Mouse (Mus musculus): Measurements from ENCODE around the gene Gm28308.

Gene Gm28308

DNA sequence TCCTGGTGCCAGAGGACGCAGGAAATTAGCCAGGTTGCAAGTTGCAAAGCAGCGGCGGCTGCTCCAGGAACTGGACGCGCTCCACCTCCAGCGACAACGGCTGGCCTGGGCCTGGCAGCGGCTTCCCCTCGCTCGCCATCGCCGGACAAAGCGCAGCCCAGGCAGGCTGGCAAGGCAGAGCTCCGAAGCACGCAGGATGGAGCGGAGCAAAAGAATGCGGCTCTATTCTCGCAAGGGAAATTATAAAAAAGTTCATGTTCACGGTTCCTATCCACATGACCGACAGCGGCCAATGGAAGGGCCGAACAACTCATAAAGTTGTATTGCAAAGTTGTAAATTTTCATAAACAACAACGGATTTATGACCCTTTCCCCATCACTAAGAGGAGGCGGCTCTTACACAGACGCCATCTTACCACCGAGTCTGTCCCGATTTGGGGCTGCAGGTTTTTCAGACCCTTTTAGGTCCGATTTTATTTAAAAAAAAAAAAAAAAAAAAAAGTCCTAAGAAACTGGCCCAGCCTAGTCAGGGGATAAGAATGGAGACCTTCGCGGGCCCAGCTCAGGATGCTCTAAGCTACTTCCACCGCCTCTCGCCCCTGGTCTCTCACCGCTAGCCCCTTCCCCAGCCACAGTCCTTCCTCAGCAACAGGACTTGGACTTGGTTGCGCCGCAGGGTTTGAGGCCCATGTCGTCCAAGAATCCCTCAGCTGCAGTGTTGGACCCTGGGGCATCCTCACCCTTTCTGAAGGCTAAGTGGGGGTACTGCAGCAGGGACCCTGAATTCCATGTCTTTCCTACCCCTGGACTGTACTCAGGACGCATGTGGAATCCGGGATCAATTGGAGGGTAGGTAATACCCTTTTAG lies at the start of gene Gm28308, which contains the start of gene Hoxa3:
TSS of gene Gm28308 (minus strand) at position 221 of the 868 bp plus-strand sequence.
TSS of gene Hoxa3 (minus strand) at position 218 of the 868 bp plus-strand sequence.
- POLR2A ChIA-PET: interaction anchor here in 3 of 4 experiments (0.5 to 2.1 kb wide), 10 partner anchors 9 to 558 kb away, joined by 3 to 7 read pairs (median 4); partner anchors contain the start of genes 5730596B20Rik (in 1 of the 3) and Hoxa5 (in 1 of the 3)
- CTCF ChIA-PET: interaction anchor here (0.8 to 1.9 kb wide), 4 partner anchors 8 to 27 kb away, joined by 3 to 10 read pairs (median 4); partner anchors contain the start of genes Hoxa7 (in 3 of the 4) and Hoxa10 (in 1 of the 4)

GRCm38 (mm10) chr6:52262463-52263320 lies 49.6 kb upstream of the Gm28308 start:
- POLR2A ChIA-PET: interaction anchor here in 2 of 4 experiments (1.1 to 1.4 kb wide), 2 partner anchors 11 to 30 kb away, joined by 3 to 4 read pairs; no protein-coding TSS in a partner anchor
- CTCF ChIA-PET: interaction anchor here in 2 of 4 experiments (1.0 to 1.7 kb wide), 3 partner anchors 22 to 662 kb away, joined by 3 to 5 read pairs (median 3); partner anchors contain the start of gene Hoxa10 (in 1 of the 2)

- POLR2A ChIA-PET: interaction anchor here (0.6 to 1.3 kb wide), 6 partner anchors 12 to 52 kb away, joined by 3 to 6 read pairs (median 3); partner anchors contain the start of gene Hoxa10 (in 1 of the 4)
- CTCF ChIA-PET: interaction anchor here (0.5 to 2.5 kb wide), 8 partner anchors 21 to 747 kb away, joined by 3 to 9 read pairs (median 4); partner anchors contain the start of gene Hoxa10 (in 4 of the 4)
These were observed 48.8 kb upstream of the Gm28308 start for GRCm38 (mm10) chr6:52261751-52262462.

- POLR2A ChIA-PET: interaction anchor here (0.5 to 1.8 kb wide), 12 partner anchors 16 to 578 kb away, joined by 3 to 8 read pairs (median 4); partner anchors contain the start of genes Hoxa10 (in 1 of the 4), Hoxa11 (in 1 of the 4) and Tax1bp1 (in 1 of the 4)
- CTCF ChIA-PET: interaction anchor here (0.6 to 4.8 kb wide), 14 partner anchors 14 to 865 kb away, joined by 3 to 45 read pairs (median 4); partner anchors contain the start of gene Hoxa10 (in 3 of the 4)
These were observed 47.8 kb upstream of the Gm28308 start, which contains the start of gene Hoxa13 for GRCm38 (mm10) chr6:52260654-52261575. TSS of gene Hoxa13 (minus strand) at chr6:52260880.

GRCm38 (mm10) chr6:52259811-52260261 lies 46.7 kb upstream of the Gm28308 start:
- POLR2A ChIA-PET: interaction anchor here in 3 of 4 experiments (0.6 to 1.8 kb wide), 17 partner anchors 9 to 579 kb away, joined by 3 to 9 read pairs (median 4); partner anchors contain the start of genes Hoxa11 (in 2 of the 3) and Tax1bp1 (in 1 of the 3)
- CTCF ChIA-PET: interaction anchor here (0.6 to 4.8 kb wide), 17 partner anchors 11 to 728 kb away, joined by 3 to 45 read pairs (median 3); partner anchors contain the start of genes Hoxa10 (in 3 of the 4) and Hoxa7 (in 1 of the 4)

DNA sequence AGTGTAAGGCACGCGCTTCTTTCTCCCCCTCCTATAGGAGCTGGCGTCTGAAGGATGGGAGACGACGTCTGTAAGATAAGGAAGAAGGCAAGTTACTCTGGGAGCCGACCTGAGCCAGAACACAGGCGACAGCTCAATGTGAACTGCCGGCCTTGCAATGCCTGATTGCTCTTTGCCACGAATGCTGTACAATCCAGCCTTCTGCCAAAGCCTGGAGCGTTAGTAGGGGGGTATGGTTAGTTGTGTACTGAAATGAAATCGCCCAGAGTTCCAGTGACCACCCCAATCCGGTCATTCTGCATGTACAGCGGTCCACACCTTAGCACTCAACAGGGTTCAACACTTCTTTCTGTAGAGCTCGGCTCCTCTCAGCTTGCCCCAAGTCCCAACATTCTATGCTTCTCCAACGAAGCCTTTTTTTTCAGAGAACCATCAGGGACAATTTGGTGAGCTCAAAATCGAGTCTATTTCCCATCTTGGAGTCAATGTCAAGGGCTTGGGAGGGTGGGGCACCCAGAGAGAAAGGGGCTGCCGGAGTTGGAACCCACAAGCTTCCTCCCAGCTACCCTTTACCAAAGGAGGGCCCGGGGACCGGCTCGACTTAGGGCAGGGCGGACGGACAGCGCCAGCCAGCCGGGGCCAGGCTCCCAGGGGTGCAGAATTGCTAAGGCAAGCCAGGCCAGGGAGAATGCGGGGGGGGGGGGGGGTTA lies 46.1 kb upstream of the Gm28308 start:
- ChIA-PET POLR2A (interaction anchor here in 3 of 4 experiments (0.6 to 1.8 kb wide), 20 partner anchors 8 to 580 kb away, joined by 3 to 9 read pairs (median 4); partner anchors contain the start of genes Hoxa11 (in 2 of the 3) and Tax1bp1 (in 1 of the 3)), CTCF (interaction anchor here in 3 of 4 experiments (0.6 to 4.8 kb wide), 18 partner anchors 9 to 728 kb away, joined by 3 to 45 read pairs (median 3); partner anchors contain the start of genes Hoxa10 (in 2 of the 3) and Hoxa7 (in 1 of the 3))

DNA sequence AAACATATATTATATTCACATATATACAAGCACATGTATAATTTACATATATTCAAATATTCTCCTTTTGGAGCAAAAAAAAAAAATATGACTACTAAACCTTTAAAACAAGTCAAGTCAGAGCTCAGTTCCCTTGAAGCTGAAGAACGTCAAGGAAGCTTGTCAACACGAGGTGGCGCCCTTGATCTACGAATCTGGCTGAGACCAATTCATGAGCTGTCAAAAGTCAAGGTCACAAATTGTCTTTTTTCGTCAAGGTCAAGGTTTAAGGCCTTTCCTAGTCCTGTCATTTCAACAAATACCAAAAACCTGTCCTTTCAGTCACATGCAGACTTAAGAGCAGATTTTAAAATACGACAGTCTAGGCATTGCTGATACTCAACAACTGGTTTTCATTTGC lies 43.8 kb upstream of the Gm28308 start:
- ChIA-PET CTCF (interaction anchor here (0.6 to 4.8 kb wide), 70 partner anchors 9 to 986 kb away, joined by 3 to 45 read pairs (median 4); partner anchors contain the start of genes Hoxa10 (in 3 of the 4), Evx1 (in 1 of the 4) and Hoxa11 (in 1 of the 4)), POLR2A (interaction anchor here in 2 of 4 experiments (0.9 to 1.3 kb wide), 4 partner anchors 56 to 582 kb away, joined by 3 to 5 read pairs (median 3); partner anchors contain the start of gene Evx1 (in 1 of the 2))

DNA sequence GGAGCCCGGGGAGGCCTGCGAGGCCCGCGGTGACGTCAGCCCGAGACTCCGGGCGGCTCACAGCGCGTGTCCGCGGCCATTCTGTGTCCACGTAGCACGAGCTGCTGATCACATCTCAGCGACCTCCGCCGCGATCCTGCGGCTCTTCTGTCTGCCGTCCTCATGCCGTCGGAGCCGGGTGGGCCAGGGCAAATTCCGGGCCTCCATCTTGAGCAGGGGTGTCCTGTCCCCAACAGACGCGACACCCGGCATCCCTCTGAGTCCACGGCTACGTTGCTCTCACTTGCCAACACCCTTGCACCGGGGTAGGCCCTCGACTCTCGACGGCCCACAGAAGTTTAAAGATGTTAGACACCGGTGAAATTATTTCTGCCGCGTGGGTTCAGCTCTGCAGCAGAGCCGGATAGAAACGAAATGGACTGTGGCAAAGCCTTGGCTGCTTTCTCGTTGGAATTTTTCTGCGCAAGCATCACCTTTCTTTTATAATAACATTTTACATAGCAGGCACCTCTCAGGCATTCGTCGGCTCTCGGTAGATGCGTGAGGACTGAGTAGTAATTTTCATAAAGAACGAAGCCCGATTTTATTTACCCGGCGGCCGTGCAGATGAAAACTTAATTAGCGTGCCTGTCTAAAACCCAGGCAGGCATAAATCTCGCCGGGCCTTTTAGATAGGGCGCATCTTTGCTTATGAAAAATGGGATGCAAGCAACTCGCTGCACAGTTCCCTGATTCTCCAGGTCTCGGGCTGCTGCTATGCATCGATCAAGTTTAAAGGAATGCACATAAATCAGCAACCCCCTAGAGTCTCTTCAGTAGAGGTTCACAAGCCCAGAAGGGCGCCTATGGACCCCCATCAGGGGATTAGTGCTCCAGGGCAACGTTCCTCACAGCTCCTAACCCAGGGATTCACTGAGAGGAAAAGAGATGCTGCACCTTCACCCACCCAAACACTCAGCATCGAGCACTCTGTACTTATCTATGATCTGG lies 40.7 kb upstream of the Gm28308 start:
- ChIA-PET POLR2A (interaction anchor here in 2 of 4 experiments (0.6 to 0.9 kb wide), 2 partner anchors 11 to 91 kb away, joined by 3 to 4 read pairs; no protein-coding TSS in a partner anchor), CTCF (interaction anchor here in 3 of 4 experiments (0.6 to 1.9 kb wide), 4 partner anchors 13 to 718 kb away, joined by 3 to 5 read pairs (median 4); partner anchors contain the start of gene Hoxa10 (in 1 of the 3))

DNA sequence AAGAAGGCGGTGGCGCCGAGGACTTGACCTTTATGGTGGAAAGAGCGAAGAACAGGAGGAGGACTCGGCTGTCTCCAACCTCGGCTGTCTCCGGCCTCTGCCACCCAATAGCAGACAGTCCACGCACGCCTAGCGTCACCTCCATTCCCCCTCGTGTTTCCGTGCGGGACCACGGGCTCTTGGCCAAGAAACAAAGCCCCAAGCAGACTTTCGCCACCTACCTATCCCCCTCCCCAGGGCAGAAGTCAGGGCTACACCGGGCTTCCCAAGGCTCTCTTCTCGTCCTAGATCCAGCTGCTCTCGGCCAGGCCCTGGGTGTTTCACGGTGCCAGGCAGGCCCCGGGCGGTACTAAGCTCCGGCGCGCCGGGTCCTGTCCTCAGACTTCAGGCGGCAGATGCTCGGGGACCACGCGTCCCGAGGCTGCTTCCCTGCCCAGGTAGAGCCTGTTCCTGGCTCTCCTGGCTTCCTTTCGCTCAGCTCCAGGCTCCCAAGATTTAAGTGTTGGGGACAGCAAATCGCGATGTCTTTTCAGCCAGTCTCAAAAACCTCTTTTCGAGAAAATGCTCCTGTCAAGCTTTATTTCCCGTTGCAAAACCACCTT lies 39.7 kb upstream of the Gm28308 start:
- POLR2A ChIA-PET: interaction anchor here in 1 of 4 experiments (2.3 kb wide), 1 partner anchor 10 kb away, joined by 8 read pairs; no protein-coding TSS in a partner anchor
- CTCF ChIA-PET: interaction anchor here in 2 of 4 experiments (1.4 to 3.6 kb wide), 4 partner anchors 12 to 719 kb away, joined by 3 to 14 read pairs (median 4); partner anchors contain the start of gene Hoxa10 (in 2 of the 2)

DNA sequence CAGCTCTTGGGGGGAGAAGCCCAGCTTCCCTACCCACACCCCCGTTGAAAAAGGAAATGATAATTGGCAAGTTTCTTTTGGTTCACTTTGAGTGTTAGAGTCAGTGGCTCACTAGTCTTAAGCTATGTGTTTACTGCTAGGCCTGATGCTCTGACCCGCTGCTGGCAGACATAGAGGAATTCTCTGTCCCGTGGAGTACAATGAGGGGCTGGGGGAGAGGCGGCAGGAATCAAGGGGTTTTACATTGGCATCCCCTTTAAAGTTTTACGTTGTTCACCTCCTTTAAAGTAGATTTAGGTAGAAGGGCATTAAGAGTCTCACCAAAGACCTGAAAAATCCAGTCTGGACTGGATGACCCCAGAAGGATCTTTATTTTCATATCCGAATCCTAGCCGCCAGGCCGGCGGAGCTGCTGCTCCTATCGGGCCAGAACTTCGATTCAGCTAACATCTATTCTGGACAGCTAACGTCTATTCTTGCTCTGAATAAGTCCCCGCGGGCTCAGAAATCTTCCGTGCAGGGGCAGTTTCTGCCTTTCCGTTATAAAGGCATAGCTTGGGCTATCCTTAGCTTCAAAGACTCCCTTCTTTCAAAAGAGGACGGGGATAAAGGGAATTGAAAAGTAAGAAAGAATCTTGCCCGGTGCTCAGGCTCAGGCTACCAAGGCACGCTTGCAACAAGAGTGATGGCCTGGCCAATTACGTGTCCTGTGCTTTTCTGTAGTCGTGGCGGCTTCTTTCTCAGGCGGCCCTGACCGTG lies 39.1 kb upstream of the Gm28308 start:
- POLR2A ChIA-PET: interaction anchor here in 2 of 4 experiments (0.7 to 2.3 kb wide), 5 partner anchors 7 to 508 kb away, joined by 3 to 9 read pairs (median 6); no protein-coding TSS in a partner anchor
- CTCF ChIA-PET: interaction anchor here (0.6 to 3.6 kb wide), 9 partner anchors 10 to 1677 kb away, joined by 3 to 14 read pairs (median 3); partner anchors contain the start of gene Hoxa10 (in 2 of the 4)

DNA sequence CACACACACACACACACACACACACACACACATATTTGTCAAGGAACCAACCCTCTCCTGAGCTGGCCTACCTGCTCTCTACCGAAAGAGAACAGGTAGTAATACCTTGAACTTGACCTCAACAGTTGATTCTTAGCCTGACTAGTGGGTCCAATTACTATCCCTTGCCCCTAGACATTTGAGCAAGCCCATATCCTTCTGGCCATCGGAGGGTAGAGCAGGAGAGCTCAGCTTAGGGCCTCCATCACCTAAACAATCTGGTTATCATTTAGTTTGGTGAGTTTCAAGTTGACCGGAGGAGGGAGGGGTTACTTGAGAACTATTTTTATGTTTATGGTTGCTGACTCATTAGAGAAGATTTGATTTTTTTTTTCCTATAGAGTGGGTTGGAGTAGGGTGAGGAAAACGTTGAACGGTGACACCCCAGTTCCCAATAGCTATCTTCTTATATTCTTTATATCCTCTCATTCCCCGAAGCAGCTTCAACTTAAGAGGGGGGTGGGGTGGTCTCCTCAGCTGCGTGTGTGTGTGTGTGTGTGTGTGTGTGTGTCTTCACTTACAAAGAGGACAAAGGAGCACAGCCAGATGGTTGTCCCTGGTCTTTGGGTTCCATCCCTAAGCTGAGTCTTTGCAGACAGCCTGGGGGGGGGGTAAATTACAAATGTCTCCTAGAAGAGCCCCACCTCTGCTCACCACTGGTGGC lies 38.2 kb upstream of the Gm28308 start:
- ChIA-PET POLR2A (interaction anchor here in 2 of 4 experiments (0.6 to 2.3 kb wide), 6 partner anchors 8 to 509 kb away, joined by 3 to 9 read pairs (median 6); no protein-coding TSS in a partner anchor), CTCF (interaction anchor here (0.6 to 3.6 kb wide), 7 partner anchors 10 to 1678 kb away, joined by 3 to 14 read pairs (median 3); partner anchors contain the start of gene Hoxa10 (in 2 of the 4))

DNA sequence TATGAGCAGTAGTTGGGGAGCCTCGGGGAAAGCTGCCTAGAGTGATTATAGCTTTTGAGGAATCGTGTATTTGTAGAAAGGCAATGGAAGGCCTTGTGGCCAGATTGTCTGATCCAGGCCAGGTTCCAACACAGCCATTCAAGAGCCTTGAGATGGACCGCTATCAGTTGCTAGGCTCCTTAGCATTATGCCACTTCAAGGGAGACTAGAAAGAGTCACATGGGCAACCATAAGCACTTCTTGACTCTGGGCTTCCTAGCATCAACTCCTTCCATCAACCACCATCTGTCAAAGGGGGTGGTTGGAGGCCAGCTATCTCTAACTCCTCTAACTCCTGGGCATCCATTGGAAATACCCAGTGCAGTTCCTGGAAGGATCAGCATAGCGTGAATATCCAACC lies 36.7 kb upstream of the Gm28308 start:
- POLR2A ChIA-PET: no interaction called here
- CTCF ChIA-PET: interaction anchor here in 2 of 4 experiments (0.6 to 3.6 kb wide), 2 partner anchors 9 to 10 kb away, joined by 3 to 14 read pairs; partner anchors contain the start of gene Hoxa10 (in 1 of the 2)
